Mouse (Mus musculus): ENCODE data around the gene Mblac1.

- TF ChIP-seq CTCF (IDR thresholded peaks at IDR 0.05; ENCODE audit: low read depth, low read length) (no peak), POLR2AphosphoS5 (IDR thresholded peaks at IDR 0.05; ENCODE audit: insufficient replicate concordance, low read depth, low read length) (no peak), TAL1 (conservative IDR thresholded peaks at IDR 0.05; ENCODE audit: low read depth, low read length) (no peak)
Measured at GRCm38 (mm10) chr5:138233778-138234177, 39.7 kb downstream of the Mblac1 start.
